Mouse (Mus musculus) liver, adult 2 months (tissue): ENCODE results near the gene Ndufa12. TPM values are rescaled to one million over a fixed set of nuclear protein-coding genes. Genes with fewer than 3 reads are reported as not detected.

ENCODE experiments used
- DNase-seq: peaks from one replicate; pipeline ENCODE4 v3.0.0-alpha.2; 2011; ENCODE audit warnings: low read depth, low spot score; ENCODE audit errors: extremely low read depth
- H3K27ac ChIP-seq: fragments of 200-500 bp; replicated peaks from 2 replicates; pipeline ENCODE4 v1.5.1; 2012; ENCODE audit warnings: low read depth, mild to moderate bottlenecking, control low read depth, inconsistent platforms, low read length; ENCODE audit not compliant: insufficient read depth
- H3K27me3 ChIP-seq: fragments of 200-500 bp; 2 replicates; pipeline ENCODE4 v1.6.1; 2012; ENCODE audit warnings: mild to moderate bottlenecking, moderate library complexity, low read length, inconsistent platforms; ENCODE audit not compliant: control insufficient read depth, insufficient read depth
- H3K36me3 ChIP-seq: fragments of 200-500 bp; 2 replicates; pipeline ENCODE4 v1.6.1; 2012; ENCODE audit warnings: low read length, inconsistent platforms; ENCODE audit not compliant: control insufficient read depth, insufficient read depth
- H3K4me1 ChIP-seq: fragments of 200-500 bp; 2 replicates; pipeline ENCODE4 v1.6.1; 2011; ENCODE audit warnings: low read length; ENCODE audit not compliant: control insufficient read depth, insufficient read depth
- H3K4me3 ChIP-seq: fragments of 200-500 bp; 2 replicates; pipeline ENCODE4 v1.5.1; 2011; ENCODE audit warnings: low read depth, mild to moderate bottlenecking, control low read depth, low read length, moderate library complexity; ENCODE audit not compliant: insufficient read depth
- H3K79me2 ChIP-seq: fragments of 200-500 bp; 2 replicates; pipeline ENCODE4 v1.6.1; 2012; ENCODE audit warnings: inconsistent platforms, mild to moderate bottlenecking, low read length, moderate library complexity; ENCODE audit not compliant: control insufficient read depth, insufficient read depth
- H3K9ac ChIP-seq: fragments of 200-500 bp; 2 replicates; pipeline ENCODE4 v1.6.1; 2012; ENCODE audit warnings: low read depth, mild to moderate bottlenecking, control low read depth, inconsistent platforms, low read length
- CTCF ChIP-seq: fragments of 200-500 bp; IDR thresholded peaks from 2 replicates; pipeline ENCODE4 v1.5.1; 2011; ENCODE audit warnings: low read depth, low read length, control low read depth
- POLR2A ChIP-seq: fragments of 200-500 bp; IDR thresholded peaks from 2 replicates; pipeline ENCODE4 v1.6.1; 2011; ENCODE audit warnings: low read length, control low read depth; ENCODE audit not compliant: insufficient read depth; ENCODE audit errors: extremely low read depth
- WGBS: fragments of 180-500 bp; shearing (Covaris S2); methylation state at CpG from one replicate; pipeline ENCODE4 v1.1.7; 2018; 5-methylcytosine and 5-hydroxymethylcytosine counted together
- polyA plus RNA-seq: library from polyadenylated mRNA; depleted of rRNA; stranded (reverse); fragments of >200 nt; gene quantifications from 2 replicates; pipeline ENCODE4 v1.2.3, GENCODE M21; 2012
- total RNA-seq: library from RNA; depleted of rRNA; stranded (reverse); fragments of >200 nt; gene quantifications from 2 replicates; pipeline ENCODE4 v1.2.3, GENCODE M21; 2014

Ndufa12 gene
- total and polyA plus RNA-seq, 2 experiments, result 74.6 to 237 TPM

DNA sequence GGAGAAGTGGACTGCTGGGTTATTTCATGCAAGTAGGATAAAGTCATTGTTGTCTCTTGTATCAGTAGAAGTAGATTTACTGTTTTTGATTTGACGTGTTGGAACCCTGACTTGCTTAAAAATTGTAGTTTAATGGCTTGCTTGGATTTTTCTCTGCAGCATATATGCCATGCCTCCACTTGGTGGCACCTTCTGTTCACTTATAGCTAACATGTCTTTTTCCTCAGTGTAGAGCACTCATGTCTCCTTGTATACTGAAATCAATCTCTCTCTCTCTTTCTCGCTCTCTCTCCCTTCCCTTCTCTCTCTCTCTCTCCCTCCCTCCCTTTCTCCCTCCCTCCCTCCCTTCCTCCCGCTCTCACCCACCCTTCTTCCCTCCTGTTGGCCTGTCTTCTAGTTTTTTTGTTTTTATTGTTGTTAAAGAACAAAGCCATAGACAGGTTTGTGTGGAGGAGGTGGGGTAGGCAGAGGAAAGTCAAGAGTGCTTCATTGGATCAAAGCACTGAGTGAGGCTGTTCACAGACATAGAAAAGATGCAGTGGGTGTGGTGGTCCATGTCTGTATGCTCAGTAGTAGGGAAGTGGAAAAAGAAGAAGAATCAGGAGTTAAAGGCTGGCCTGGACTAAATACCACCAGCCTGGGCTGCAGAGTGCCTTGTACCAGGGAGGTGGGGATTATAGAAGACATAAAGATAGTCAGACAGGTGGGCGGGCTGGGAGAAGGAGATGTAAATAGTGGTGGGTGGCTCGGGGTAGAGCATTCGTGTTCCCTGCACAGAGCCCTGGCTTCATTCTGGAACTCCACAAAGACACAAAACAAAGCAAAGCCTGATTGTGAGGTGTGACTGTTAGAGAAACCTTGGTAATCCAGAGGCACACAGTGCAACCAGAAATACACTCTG lies 12.4 kb downstream of the Ndufa12 start:
- TF ChIP-seq POLR2A, result no peak
- TF ChIP-seq CTCF, result no peak
- peaks cover 17% of the 10 kb centered on the region for H3K36me3 ChIP-seq
- no peaks in the 10 kb centered on the region for H3K27me3 ChIP-seq
- no peak overlapping the region for H3K27ac ChIP-seq
- DNase-seq, result no peak
- H3K4me3 ChIP-seq, result no peak overlapping the region
- no peaks in the 10 kb centered on the region for H3K4me1 ChIP-seq
- no peak overlapping the region for H3K9ac ChIP-seq
- 90% methylated on average over 6 of the region's 6 CpGs for WGBS
- no peaks in the 10 kb centered on the region for H3K79me2 ChIP-seq

DNA sequence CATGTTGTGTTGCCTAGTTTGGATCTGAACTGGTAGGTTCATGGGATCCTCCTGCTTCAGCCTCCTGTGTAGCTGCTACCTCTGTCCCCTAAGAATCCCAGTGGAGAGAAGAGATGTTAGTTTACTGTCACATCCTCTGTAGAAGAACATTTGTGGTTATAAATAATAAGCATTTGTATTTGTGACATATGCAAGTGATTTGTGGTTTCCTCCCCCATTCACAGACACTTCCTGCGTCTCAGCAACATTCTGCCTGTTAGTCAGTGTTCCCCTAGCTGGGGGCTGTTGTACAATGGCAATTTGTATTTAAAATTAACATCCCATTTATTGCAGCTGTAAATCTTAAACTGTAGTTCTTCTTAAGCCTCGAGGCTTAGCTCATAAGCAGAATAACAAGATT lies 13.2 kb downstream of the Ndufa12 start:
- Histone ChIP-seq H3K27me3 (no peaks in the 10 kb centered on the region), H3K79me2 (no peaks in the 10 kb centered on the region), H3K27ac (no peak overlapping the region), H3K4me1 (no peaks in the 10 kb centered on the region), H3K36me3 (peaks cover 20% of the 10 kb centered on the region), H3K9ac (no peak overlapping the region), H3K4me3 (no peak overlapping the region)
- WGBS, result 84% methylated on average over 2 of the region's 2 CpGs
- DNase-seq, result no peak
- no peak for TF ChIP-seq POLR2A

DNA sequence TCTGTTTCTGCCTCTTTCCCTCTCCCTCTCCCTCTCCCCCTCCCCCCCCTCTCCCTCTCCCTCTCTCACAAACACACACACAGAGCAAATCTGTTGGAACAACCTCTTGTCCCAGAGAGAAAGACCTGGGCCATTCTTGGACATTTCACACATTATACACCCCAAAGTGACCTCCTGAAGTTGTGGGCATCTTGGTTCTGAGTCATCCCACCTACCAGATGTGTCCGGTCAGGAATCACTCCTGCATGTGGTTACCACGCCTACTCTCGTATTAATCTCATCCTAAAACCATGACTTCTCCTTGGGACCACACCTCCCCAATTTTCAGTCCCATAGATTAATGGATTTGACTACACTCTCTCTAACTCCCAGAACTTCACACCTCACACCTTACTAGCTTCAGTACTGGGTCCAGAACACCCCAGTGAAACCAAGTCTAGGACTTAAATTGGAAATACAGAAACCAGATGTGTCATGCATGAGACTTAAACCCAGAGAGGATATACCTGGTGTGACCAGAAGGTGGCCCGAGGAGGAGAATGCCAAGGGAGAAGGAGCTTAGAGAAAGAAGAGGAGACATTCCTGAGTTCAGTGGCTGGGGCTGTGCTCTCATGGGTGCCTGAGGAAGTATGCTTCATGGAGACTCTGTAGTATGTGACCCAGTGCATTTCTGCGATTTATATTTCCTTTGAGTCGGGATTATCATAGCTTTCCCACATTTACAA lies 26.7 kb downstream of the Ndufa12 start:
- TF ChIP-seq CTCF (no peak), POLR2A (no peak)
- WGBS, result 79% methylated on average over 6 of the region's 6 CpGs
- H3K27ac ChIP-seq, result no peak overlapping the region
- no peaks in the 10 kb centered on the region for H3K79me2 ChIP-seq
- no peak for DNase-seq
- no peaks in the 10 kb centered on the region for H3K4me1 ChIP-seq
- no peak overlapping the region for H3K4me3 ChIP-seq
- no peaks in the 10 kb centered on the region for H3K27me3 ChIP-seq
- peaks cover 3% of the 10 kb centered on the region for H3K36me3 ChIP-seq
- H3K9ac ChIP-seq, result no peak overlapping the region

DNA sequence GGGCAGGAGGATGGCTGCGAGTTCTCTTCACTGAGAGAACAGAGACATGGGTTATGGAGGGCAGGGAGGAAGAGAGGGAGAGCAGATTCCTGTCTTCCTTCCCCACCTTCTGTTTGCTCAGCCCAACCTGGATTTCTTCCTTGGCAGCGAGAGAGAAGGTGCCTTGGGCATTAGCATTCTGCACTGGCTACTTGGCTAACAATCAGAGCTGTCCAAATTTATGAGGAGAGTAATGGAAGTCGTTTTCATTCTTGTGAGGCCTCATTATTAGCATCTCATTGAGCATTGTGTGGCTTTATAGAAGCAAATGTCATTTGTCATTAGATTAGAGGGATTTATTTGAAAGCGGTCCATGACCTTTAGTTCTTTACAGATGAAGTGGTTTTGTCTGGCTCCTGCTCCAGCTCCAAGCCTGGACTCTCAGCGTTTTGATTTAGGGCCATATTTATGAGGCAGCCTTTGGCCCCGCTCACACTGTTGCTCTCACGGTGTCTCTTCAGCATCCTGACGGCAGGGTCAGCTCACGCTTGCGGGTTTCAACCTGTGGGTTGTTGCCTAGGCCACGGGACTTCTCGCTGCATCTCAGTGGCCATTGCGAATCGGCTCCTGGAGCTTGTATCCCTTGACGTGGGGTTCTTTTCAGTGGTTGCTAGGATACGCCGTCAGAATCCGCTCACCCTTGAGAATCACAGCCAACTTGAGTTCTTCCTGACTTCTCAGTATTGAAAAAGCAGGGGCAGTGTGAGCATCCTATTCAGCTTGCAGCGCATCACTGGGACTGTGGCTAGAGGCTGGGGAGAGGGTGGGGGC lies 31.9 kb downstream of the Ndufa12 start:
- 84% methylated on average over 19 of the region's 19 CpGs for WGBS
- Histone ChIP-seq H3K27ac (no peak overlapping the region), H3K36me3 (no peaks in the 10 kb centered on the region), H3K4me3 (no peak overlapping the region), H3K4me1 (no peaks in the 10 kb centered on the region), H3K27me3 (peaks cover 2% of the 10 kb centered on the region), H3K79me2 (no peaks in the 10 kb centered on the region), H3K9ac (no peak overlapping the region)
- TF ChIP-seq CTCF (no peak), POLR2A (no peak)
- no peak for DNase-seq

DNA sequence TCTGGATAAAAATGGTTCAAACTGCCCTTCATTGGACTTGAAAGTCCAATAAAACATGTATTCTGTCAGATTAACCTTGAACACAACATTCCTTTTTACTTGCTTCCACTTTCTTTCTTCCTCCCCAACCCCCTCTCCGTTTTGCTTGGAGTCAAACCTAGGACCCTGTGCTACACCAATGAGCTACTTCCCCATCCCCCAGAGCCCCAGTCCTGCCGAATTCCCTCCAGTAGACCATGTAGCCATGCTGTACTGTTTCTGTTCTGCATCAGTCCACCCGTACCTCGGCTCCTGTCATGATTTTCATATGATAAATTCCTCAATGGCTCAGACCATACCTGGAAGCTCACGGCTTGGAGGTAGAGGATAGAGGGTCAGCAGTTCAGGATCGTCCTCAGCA lies 32.5 kb downstream of the Ndufa12 start:
- H3K79me2 ChIP-seq, result no peaks in the 10 kb centered on the region
- H3K27me3 ChIP-seq, result peaks cover 2% of the 10 kb centered on the region
- TF ChIP-seq CTCF (no peak), POLR2A (no peak)
- no peaks in the 10 kb centered on the region for H3K36me3 ChIP-seq
- no peak for DNase-seq
- no peak overlapping the region for H3K4me3 ChIP-seq
- no peak overlapping the region for H3K27ac ChIP-seq
- no peak overlapping the region for H3K9ac ChIP-seq
- WGBS, result 79% methylated on average over 6 of the region's 6 CpGs
- no peaks in the 10 kb centered on the region for H3K4me1 ChIP-seq
